Mouse (Mus musculus) forebrain, embryonic 11.5 days (tissue): ENCODE data around the gene Gm20388. TPM values are rescaled to one million over a fixed set of nuclear protein-coding genes. Genes with fewer than 3 reads are reported as not detected.

Experiments used
- ATAC-seq: fragments of 200-750 bp; cut with Nextera tagmentation; replicated peaks from 2 replicates; pipeline ENCODE4 v1.8.0; 2017; ENCODE audit warnings: moderate TSS enrichment; ENCODE audit not compliant: low FRiP score
- DNase-seq: peaks from one replicate; pipeline ENCODE4 v3.0.0-alpha.2; 2017; ENCODE audit warnings: low spot score
- H3K27ac ChIP-seq: fragments of 300-500 bp; sonication (generic); 2 replicates; pipeline ENCODE4 v1.5.1; 2014; ENCODE audit warnings: low read depth, low read length
- H3K27me3 ChIP-seq: fragments of 300-500 bp; sonication (generic); 2 replicates; pipeline ENCODE4 v1.6.1; 2014; ENCODE audit warnings: mild to moderate bottlenecking, low read length, mixed read lengths; ENCODE audit not compliant: control insufficient read depth, insufficient read depth
- H3K36me3 ChIP-seq: fragments of 300-500 bp; sonication (generic); 2 replicates; pipeline ENCODE4 v1.6.1; 2014; ENCODE audit warnings: mild to moderate bottlenecking, low read length, moderate library complexity, mixed read lengths; ENCODE audit not compliant: control insufficient read depth, insufficient read depth
- H3K4me1 ChIP-seq: fragments of 300-500 bp; sonication (generic); replicated peaks from 2 replicates; pipeline ENCODE4 v1.6.1; 2014; ENCODE audit warnings: low read length, mixed read lengths; ENCODE audit not compliant: control insufficient read depth, insufficient read depth
- H3K4me2 ChIP-seq: fragments of 300-500 bp; sonication (generic); 2 replicates; pipeline ENCODE4 v1.6.1; 2014; ENCODE audit warnings: low read depth, mild to moderate bottlenecking, low read length, moderate library complexity, mixed read lengths; ENCODE audit not compliant: severe bottlenecking
- H3K4me3 ChIP-seq: fragments of 300-500 bp; sonication (generic); 2 replicates; pipeline ENCODE4 v1.5.1; 2014; ENCODE audit warnings: low read depth, low read length
- H3K9ac ChIP-seq: fragments of 300-500 bp; sonication (generic); 2 replicates; pipeline ENCODE4 v1.6.1; 2014; ENCODE audit warnings: low read length
- H3K9me3 ChIP-seq: fragments of 300-500 bp; sonication (generic); 2 replicates; pipeline ENCODE4 v1.6.1; 2016; ENCODE audit warnings: low read length, mixed read lengths; ENCODE audit not compliant: control insufficient read depth
- WGBS: fragments of 180-500 bp; shearing (Covaris S2); extraction: QIAGEN DNeasy Blood & Tissue Kit; methylation state at CpG from one replicate; pipeline ENCODE4 v1.1.7; 2014; 5-methylcytosine and 5-hydroxymethylcytosine counted together
- polyA plus RNA-seq: library from polyadenylated mRNA; unstranded; fragments of >200 nt; fragmentation: Nextera tagmentation; extraction: Ambion mirVana; gene quantifications from 2 replicates; pipeline ENCODE4 v1.2.1, GENCODE M21; 2014

Gm20388 gene
- polyA plus RNA-seq, 1 experiment from 2014 or later, result not detected

GRCm38 (mm10) chr8:123894502-123895097 is 3984.0 kb downstream of the Gm20388 start, which contains the start of gene Acta1:
Acta1 (minus strand) TSS chr8:123894751.
- peaks cover 3% of the 10 kb centered on the region; the same call in 1 of the 2 replicates for H3K4me1 ChIP-seq
- 22% methylated on average over 15 of the region's 15 CpGs for WGBS
- no peak within 1 kb of the TSS for H3K9ac ChIP-seq
- no peaks in the 10 kb centered on the region for H3K36me3 ChIP-seq
- no peaks in the 10 kb centered on the region for H3K9me3 ChIP-seq
- no peak within 1 kb of the TSS for H3K27ac ChIP-seq
- no peak within 1 kb of the TSS for H3K4me2 ChIP-seq
- ATAC-seq (no peak), DNase-seq (no peak)
- peaks cover 53% of the 10 kb centered on the region for H3K27me3 ChIP-seq
- no peak within 1 kb of the TSS for H3K4me3 ChIP-seq

GRCm38 (mm10) chr8:123895230-123895629 is 3984.6 kb downstream of the Gm20388 start:
- H3K36me3 ChIP-seq, result no peaks in the 10 kb centered on the region
- ATAC-seq, result no peak
- H3K4me3 ChIP-seq, result no peak overlapping the region
- H3K9me3 ChIP-seq, result no peaks in the 10 kb centered on the region
- peaks cover 3% of the 10 kb centered on the region; the same call in 1 of the 2 replicates for H3K4me1 ChIP-seq
- 68% methylated on average over 4 of the region's 4 CpGs for WGBS
- H3K27me3 ChIP-seq, result peaks cover 49% of the 10 kb centered on the region
- no peak for DNase-seq
- no peak overlapping the region for H3K4me2 ChIP-seq
- no peak overlapping the region for H3K9ac ChIP-seq
- H3K27ac ChIP-seq, result no peak overlapping the region

GRCm38 (mm10) chr8:123895680-123896365 is 3985.2 kb downstream of the Gm20388 start:
- Histone ChIP-seq H3K27ac (no peak overlapping the region), H3K9ac (no peak overlapping the region), H3K4me1 (peaks cover 3% of the 10 kb centered on the region; the same call in 1 of the 2 replicates), H3K27me3 (peaks cover 46% of the 10 kb centered on the region), H3K4me2 (no peak overlapping the region), H3K9me3 (no peaks in the 10 kb centered on the region), H3K4me3 (no peak overlapping the region), H3K36me3 (no peaks in the 10 kb centered on the region)
- 73% methylated on average over 9 of the region's 9 CpGs for WGBS
- ATAC-seq, result no peak
- DNase-seq, result no peak

- no peak for DNase-seq
- peaks cover 41% of the 10 kb centered on the region for H3K27me3 ChIP-seq
Observed at GRCm38 (mm10) chr8:123896366-123896761, 3985.7 kb downstream of the Gm20388 start.

GRCm38 (mm10) chr8:123896774-123897173 is 3986.1 kb downstream of the Gm20388 start:
- WGBS, result 56% methylated on average over 10 of the region's 10 CpGs
- Histone ChIP-seq H3K9me3 (no peaks in the 10 kb centered on the region), H3K27me3 (peaks cover 37% of the 10 kb centered on the region), H3K4me1 (no peaks in the 10 kb centered on the region; the same call in 1 of the 2 replicates), H3K27ac (no peak overlapping the region), H3K4me2 (no peak overlapping the region), H3K9ac (no peak overlapping the region), H3K36me3 (no peaks in the 10 kb centered on the region; the same call in 1 of the 2 replicates), H3K4me3 (no peak overlapping the region)
- DNase-seq (no peak), ATAC-seq (no peak)

More at GRCm38 (mm10) chr8:123896366-123896761, 3985.7 kb downstream of the Gm20388 start:
- Histone ChIP-seq H3K4me2 (no peak overlapping the region), H3K9me3 (no peaks in the 10 kb centered on the region), H3K27ac (no peak overlapping the region), H3K36me3 (no peaks in the 10 kb centered on the region), H3K4me1 (peaks cover 2% of the 10 kb centered on the region; the same call in 1 of the 2 replicates), H3K4me3 (no peak overlapping the region), H3K9ac (no peak overlapping the region)
- 66% methylated on average over 14 of the region's 14 CpGs for WGBS
- no peak for ATAC-seq

- DNase-seq (no peak), ATAC-seq (no peak)
- 89% methylated on average over 5 of the region's 5 CpGs for WGBS
- H3K4me2 ChIP-seq, result no peak overlapping the region
- no peak overlapping the region for H3K4me3 ChIP-seq
- H3K27ac ChIP-seq, result no peak overlapping the region
- H3K4me1 ChIP-seq, result no peaks in the 10 kb centered on the region
- H3K9ac ChIP-seq, result no peak overlapping the region
- no peaks in the 10 kb centered on the region for H3K9me3 ChIP-seq
- peaks cover 19% of the 10 kb centered on the region for H3K27me3 ChIP-seq
- H3K36me3 ChIP-seq, result peaks cover 8% of the 10 kb centered on the region; the same call in 1 of the 2 replicates
Observed at GRCm38 (mm10) chr8:123898576-123898975, 3987.9 kb downstream of the Gm20388 start.

- no peak overlapping the region for H3K4me2 ChIP-seq
- peaks cover 11% of the 10 kb centered on the region; the same call in 1 of the 2 replicates for H3K36me3 ChIP-seq
- ATAC-seq (no peak), DNase-seq (no peak)
- peaks cover 11% of the 10 kb centered on the region for H3K27me3 ChIP-seq
- WGBS, result 93% methylated on average over 7 of the region's 7 CpGs
- H3K4me3 ChIP-seq, result no peak overlapping the region
- H3K4me1 ChIP-seq, result no peaks in the 10 kb centered on the region
- no peaks in the 10 kb centered on the region for H3K9me3 ChIP-seq
- no peak overlapping the region for H3K9ac ChIP-seq
- no peak overlapping the region for H3K27ac ChIP-seq
Observed at GRCm38 (mm10) chr8:123899366-123899765, 3988.7 kb downstream of the Gm20388 start.

- H3K4me1 ChIP-seq, result no peaks in the 10 kb centered on the region
- DNase-seq (no peak), ATAC-seq (no peak)
- H3K27ac ChIP-seq, result no peak overlapping the region
- H3K4me2 ChIP-seq, result no peak overlapping the region
- peaks cover 11% of the 10 kb centered on the region; the same call in 1 of the 2 replicates for H3K36me3 ChIP-seq
- no peaks in the 10 kb centered on the region for H3K9me3 ChIP-seq
- H3K27me3 ChIP-seq, result no peaks in the 10 kb centered on the region
- H3K9ac ChIP-seq, result no peak overlapping the region
- 91% methylated on average over 7 of the region's 7 CpGs for WGBS
- no peak overlapping the region for H3K4me3 ChIP-seq
Observed at GRCm38 (mm10) chr8:123902653-123903052, 3992.0 kb downstream of the Gm20388 start.
